Mouse (Mus musculus) lung, postnatal 36 days (tissue): Measurements from ENCODE around the gene Gamt.

Experiments
- DNase-seq: peaks from one replicate; pipeline ENCODE4 v3.0.0; 2022; ENCODE audit warnings: mixed read lengths

The Gamt gene

DNA sequence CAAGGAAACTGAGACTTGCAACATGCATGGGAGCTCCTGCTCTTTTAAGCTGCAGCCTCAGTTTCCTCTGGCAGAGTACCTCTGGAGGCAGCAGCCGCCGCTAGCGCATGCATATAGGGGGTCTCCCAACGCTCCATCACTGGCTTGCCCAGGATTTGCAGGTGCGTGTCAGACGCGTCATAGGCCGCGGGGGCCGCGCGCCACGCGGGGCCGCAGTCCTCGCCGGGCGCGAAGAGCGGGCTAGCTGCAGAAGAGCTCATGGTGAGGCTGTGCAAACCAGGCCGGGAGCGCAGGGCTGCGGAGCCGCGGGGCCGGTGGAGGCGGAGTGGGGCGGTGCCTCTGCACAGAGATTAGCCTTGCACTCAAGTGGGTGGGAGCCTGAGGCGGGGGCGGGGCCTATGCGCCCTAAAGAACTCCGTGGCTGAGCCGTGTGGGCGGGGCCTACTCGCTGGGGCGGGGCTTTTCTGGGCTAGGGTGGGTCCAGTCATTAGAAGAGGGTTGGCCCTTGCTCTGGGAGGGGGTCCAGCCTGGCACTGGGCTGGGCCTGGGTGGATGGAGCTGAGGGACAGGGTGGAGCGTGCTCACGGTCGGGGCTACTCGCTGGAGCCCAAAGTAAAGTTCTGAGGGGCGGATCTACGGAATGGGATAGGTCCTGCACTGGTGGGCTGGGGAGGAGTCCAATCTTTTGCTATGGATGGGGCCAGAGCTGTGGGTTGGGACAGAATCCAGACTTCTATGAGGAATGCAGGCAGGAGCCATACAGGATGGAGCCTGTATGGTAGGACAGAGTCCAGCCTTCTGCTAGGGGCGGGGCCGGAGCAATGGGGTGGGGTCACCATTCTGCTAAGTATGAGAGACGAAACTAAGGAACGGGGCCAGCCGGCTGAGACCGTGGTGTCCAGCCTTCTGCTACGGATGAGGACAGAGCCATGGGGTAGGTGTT, at the start of gene Gamt, which contains the start of gene Dazap1:
TSS of gene Gamt (minus strand) at position 371 of the 943 bp plus-strand sequence.
TSS of gene Dazap1 (plus strand) at position 845 of the 943 bp plus-strand sequence.
- peak; percentile 99 for DNase-seq

DNA sequence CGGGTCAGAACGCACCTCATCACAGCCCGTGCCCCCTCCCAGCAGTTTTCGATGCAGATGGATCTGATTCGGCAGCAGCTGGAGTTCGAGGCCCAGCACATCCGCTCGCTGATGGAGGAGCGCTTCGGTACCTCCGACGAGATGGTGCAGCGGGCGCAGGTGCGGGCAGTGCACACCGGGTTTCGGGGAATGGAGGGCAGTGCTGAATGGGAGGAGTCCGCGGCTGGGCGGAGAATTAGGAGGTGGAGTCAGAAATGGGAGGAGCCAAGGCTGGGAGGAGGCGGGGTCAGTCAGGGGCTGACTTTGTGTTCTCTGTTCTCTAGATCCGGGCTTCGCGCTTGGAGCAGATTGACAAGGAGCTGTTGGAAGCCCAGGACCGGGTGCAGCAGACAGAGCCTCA, 44.0 kb upstream of the Gamt start:
- peak; percentile 46 for DNase-seq

DNA sequence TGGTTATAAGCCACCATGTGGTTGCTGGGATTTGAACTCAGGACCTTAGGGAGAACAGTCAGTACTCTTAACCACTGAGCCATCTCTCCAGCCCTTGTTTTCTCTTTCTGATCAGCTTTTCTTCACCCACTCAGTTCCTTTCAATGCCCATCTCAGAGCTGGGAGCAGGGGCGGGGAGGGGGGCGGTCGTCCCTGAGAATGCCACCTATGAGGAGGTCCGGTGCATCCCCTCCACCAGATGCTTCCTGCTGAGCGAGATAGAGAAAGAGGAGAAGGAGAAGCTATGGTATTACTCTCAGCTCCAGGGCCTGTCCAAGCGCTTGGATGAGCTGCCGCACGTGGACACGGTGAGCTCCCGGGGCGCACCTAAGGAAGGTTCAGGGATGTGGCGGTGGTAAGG, 43.6 kb upstream of the Gamt start:
- no peak for DNase-seq

DNA sequence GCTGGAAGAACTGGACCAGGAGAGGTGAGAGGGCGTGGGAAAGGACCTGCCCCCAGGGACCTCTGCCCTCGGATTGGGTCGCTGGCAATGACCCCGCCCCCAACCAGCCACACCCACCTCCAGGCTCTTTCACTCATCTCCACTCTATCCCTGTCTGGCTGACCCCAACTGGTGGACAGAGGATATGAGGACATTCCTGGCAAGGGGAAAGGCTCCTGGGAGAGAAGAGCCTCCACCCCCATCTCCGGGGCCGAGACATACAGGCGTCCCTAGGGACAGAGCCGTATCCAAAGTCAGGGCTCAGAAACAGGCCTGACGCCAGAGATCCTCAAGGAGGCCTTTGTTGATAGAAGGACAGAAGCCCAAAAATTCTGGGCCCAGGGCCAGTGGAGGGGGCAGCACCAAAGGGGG, 41.7 kb upstream of the Gamt start:
- peak; percentile 84 for DNase-seq

DNA sequence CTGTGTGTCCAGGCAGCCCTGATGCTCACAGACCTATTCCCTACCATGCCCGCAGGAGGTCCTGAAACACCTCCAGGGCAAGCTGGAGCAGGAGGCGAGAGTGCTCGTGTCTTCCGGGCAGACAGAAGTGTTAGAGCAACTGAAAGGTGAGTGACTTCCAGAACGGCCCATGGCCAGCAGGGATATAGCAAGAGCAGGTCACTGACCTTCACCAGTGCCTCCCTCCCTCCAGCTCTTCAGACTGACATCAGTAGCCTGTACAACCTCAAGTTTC, 41.2 kb upstream of the Gamt start:
- DNase-seq = no peak

DNA sequence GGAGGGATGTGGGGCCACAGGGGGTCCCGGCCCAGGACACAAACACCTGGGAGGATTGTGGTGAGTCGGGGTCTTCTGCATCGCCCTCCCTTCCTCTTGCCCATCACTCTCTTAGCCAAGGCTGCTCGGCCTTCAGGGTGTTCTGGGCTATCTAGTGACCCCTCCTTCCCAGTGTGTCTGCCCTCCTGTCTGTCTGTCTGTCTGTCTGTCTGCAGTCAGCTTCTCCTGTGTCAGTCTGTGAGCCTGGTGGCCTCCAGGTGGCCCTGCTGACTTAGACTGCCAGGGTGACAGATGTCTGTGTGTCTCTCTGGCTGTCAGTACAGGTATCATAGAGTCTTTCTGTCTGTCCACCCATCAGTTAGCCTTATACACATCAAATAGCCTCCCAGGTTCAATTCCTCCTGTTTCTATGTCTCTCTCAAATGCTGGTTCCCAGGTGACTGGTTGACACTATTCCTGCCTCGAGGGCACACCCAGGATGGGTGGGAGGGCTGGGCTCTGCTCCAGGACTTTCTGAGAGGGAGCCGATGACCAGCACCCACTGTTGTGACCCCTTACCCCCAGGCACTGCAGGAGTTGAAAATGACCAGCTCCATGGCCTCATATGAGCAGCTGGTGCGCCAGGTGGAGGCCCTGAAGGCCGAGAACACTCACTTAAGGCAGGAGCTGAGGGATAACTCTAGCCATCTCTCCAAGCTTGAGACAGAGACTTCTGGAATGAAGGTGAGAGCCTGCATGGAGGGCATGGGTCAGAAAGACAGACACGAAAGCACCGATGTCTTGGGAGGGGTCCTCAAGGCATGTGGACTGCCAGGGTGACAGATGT, 40.7 kb upstream of the Gamt start:
- no peak for DNase-seq

DNA sequence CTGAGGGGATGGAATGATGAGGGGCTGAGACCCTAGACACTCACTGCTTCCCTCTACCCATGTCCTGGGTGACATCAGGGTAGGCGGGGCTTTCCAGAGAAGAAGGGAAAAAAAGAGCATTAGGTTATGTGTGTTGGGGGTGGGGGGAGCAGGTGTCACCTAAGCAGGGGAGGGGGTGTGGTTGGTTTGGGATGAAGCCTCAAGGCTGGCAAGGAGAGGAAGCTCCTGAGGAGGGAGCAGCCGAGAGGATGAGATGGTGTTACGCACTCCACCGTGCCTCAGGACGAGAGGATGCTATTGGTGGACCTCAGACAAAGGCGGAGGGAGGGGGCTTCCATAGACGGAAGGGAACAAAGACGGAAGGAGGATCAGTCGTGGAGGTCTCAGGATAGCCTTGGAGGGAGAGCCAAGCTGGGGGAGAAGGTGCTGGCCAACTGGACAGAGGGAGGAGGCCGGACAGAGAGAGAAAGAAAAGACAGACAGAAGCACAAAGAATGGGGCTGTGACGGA, 39.9 kb upstream of the Gamt start:
- DNase-seq = no peak

DNA sequence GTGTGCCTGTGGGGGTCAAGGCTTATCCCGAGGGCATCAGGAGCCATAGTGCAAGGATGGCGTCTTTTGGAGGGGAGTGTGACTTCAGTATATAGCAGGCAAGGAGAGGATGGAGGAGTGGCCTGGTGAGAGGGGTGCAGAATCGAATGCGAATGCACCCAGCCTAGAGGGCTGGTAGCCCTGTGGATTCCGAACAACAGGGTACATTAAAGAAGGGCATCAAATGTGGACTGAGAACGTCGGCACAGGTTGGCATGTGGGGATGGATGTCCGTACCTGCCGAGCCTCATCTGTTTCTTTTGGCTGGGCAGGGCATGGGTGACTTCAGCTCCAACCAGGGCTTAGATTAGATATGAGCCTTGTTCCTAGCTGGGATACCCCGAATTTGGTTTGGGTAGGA, 39.0 kb upstream of the Gamt start:
- no peak for DNase-seq

DNA sequence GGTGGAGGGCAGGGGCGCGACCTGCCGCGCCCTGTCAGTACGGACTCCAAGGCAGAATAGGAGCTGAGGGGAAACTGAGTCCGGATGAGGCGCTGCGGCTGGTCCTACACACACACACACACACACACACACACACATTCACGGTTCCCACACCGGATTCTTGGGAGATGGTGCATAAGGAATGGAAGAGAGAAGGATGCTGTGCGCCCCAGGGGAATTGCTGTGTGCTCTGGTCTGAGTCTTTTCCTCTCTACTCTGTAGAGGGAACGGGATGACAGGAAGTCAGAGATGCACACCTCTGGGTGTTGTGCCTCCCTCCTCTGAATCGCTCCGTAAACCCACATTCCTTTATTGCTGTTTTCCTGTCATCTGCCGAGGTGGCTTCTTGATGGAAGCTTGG, 38.5 kb upstream of the Gamt start:
- no peak for DNase-seq

DNA sequence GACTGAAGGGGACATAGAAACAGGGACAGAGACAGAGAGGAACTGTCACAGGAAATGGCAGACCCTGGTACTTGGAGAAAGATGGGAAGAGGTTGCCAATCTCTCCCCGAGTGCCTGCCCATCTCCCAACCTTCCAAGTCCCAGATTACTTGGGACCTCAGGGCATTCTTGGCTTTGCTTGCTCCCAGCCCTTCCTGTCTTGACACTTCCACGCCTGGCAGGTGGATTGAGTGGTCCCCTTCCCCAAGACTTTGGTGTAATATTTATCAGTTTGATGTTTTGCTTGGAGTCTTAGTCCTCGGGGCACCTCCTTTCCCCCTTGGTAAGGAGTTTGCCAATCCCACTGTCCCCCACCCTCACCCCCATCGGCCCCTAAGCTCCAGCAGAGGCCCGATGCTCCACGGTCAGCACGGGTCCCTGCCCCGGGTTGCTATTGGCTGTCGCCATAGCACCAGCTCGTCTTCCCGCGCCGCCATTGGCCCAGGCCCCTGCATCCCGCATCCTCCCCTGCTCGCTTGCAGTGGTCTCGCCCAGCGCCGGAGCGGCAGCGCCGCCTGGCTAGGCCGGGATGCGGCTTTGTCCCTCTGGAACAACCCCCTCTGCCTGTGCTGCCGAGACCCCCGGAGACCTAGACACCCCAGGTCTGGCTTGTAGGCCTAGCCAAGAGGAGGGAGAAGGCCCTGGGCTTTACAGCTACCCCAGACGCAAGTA, 37.9 kb upstream of the Gamt start:
- no peak for DNase-seq

DNA sequence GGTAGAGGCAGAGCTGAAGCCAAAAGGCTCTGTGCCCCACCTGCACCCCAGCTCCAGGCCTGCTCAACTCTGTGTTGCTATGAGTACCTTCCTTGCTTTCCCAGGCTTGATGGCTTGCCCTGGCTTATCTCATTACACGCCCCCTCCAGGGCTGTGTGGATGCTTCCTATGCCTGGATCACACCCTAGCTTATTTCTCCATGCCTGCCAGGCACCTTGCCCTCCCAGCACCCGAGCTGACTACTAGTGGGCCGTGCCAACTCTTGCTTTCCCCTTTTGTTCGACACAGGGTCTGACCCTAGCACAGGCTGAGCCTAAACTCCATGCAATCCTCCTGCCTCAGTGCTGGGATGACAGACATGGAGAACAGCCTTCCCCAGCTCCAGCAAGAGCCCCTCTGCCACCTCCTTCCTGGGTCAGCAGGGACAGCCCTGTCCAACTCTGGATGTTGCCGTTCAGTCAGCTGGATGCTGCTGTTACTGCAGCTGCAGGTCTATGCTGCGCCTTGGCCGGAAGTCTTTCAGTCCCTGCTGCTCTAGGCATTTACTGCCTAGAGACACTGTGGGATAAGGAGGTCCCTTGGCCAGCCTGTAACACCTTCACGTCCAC, 36.8 kb upstream of the Gamt start:
- DNase-seq = no peak

DNA sequence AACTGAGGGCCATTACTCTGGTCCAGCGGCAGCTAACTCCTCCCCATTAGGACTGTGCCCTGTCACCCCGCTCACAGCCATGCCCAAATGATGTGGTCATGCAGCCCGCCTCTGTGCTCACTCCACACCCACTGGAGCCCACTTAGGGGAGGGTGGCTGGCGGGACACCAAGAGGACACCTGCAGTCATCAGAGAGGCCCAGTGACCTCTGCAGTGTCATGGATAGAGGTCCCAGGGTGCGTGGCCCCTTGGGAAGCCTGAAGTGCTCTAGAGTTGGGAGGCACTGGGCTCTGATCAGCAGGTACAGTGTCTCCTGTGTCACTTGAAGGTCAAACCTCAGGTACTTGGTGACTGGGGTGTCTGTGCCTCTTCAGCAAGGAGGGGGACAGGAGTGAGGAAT, 36.0 kb upstream of the Gamt start:
- no peak for DNase-seq

DNA sequence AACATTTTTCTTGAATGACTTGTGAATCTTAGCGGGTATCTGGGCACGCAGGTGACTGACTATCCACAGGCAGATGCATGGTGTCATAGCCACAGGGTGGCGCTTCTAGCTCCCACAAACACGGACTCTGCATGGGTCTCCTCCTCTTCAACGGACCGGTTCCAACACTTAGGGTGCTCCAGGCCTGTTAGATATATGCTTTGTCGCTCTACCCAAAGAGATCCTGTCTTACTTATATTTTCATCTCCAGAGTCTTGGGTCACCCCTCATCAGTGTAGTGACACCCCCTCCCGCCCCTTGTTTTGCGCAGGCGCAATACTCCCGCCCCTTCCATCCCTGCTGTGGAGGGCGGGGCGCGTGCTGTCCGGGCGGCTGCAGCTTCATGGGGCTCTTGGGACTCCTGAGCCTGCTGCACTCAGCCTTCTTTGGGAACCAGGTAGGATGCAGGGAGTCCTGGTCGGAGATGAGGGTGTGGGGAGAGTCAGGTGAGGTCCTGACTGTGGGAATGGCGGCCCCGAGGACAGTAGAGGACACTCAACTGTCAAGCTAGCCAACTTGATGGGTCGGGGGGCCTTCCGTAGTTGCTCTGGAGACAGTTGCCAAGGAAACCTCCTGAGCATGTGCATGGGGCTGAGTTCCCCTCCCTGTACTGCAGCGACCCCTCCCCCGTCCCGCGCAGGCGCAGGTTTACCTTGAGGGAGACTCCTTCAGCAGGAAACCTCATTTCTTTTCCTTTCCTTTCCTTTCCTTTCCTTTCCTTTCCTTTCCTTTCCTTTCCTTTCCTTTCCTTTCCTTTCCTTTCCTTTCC, 35.0 kb upstream of the Gamt start, which contains the start of gene Apc2:
TSS of gene Apc2 (plus strand) at position 360 of the 808 bp plus-strand sequence.
- peak; percentile 88 for DNase-seq

DNA sequence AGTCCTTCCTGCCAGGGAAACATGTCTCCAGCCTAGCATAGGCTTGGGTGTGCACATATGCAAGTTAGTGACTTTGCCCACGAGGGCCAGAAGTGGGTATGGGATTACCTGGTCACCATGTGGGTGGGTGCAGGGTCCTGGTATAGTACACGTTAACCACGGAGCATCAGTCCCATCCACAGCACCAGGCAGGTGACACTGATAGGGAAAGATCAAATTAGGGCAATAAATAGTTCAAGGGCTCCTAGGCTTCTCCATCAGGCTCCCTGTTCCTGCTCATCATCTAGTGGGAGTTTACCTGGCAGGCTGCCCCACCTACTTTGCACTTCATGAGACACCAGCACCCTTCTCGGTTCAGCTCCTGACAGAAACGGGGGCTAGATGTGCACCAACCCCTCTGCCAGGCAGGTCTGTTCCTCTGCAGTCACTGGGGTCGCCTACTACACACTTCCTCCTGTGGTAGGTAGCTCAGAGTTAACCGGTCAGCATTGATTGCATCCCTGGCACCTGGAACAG, 34.0 kb upstream of the Gamt start:
- no peak for DNase-seq

DNA sequence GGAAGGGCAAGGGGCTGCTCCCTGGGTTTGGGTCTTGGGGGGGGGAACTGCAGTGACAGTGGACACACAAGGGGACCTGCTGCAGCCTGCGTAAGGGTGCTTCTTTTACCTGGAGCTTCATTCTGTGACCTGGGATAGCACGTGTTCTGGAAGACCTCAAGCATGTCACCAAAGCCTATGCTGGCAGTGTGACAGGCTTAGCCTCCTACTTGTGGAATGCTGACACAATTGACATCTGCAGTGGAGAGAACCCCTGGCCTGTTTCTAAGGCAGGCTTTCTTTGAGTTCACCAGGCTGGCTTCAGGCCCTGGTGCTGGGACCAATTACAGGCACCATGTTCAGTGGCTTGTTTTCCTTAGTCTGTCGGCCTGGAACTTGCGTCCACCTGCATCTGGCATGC, 33.5 kb upstream of the Gamt start:
- DNase-seq = no peak

DNA sequence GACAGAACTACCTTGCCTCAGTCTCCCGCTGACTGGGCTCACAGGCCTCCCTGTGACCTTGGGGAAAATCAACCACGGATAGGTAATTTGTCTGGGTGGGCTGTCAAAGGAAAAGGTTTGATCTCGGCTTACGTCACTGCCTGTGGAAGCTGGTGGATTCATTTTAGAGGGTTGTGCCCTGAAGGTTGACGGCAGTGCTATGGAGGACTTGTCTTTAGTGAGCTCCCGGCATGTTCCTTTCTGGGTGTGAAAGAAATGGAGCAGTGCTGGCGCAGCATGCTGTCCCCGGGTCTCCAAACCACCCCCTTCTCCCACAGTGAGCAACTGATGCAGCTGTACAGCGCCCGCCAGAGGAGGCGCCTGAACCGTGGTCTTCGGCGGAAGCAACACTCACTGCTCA, 32.5 kb upstream of the Gamt start:
- no peak for DNase-seq

DNA sequence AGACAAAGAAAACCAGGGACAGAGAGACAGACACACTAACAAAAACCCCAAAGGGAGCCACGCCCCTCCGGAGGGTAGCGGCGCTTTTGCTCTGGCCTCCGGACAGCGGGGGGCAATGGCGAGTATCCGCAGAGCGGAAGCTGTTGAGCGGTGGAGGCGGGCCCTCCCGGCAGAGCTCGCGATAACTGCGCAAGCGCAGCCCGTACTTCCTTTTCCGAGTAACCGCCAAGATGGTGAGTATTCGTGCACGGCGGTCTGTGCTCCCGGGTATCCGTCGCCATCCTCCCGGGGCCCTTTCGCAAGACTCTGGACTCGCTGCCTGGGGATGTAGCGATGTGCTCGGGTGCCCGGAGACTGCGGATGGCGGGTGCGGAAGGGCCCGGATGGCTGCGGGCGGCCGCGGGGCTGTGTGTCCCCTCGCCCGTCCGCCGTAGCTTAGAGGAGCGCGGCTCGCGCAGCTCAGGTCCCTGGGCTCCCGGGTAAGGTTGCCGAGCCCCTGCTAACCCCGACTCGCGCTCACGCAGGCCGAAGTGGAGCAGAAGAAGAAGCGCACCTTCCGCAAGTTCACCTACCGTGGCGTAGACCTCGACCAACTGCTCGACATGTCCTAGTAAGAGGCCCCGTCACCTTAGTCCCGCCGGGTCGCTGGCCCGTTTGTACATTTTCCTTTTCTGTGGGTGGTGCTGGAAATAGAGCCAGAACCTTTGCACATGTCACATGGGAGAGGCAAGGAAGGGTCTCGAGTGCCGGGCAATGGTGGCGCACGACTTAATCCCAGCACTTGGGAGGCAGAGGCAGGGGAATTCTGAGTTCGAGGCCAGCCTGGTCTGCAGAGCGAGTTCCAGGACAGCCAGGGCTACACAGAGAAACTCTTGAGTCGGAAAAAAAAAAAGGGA, 31.7 kb upstream of the Gamt start, which contains the start of gene Rps15:
TSS of gene Rps15 (plus strand) at position 203 of the 896 bp plus-strand sequence.
- DNase-seq = peak; percentile 97

DNA sequence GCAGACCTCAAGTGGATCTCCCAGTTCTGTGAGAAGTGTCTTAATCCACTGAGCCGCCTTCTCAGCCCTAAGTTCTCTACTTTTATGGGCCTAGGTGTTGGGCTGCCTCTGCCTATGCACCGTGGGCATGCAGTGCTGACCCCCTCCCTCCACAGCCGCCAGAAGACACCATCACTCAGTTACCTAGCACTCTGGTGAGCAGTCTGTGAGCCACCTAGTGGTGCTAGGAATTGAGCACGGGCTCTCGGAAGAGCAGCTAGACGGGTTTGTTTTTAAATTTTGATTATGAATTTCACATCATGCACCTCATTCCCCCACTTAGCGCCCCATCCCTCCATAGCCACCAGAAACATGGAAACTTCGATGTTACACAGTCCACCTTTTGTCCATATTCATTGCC, 27.8 kb upstream of the Gamt start:
- no peak for DNase-seq

DNA sequence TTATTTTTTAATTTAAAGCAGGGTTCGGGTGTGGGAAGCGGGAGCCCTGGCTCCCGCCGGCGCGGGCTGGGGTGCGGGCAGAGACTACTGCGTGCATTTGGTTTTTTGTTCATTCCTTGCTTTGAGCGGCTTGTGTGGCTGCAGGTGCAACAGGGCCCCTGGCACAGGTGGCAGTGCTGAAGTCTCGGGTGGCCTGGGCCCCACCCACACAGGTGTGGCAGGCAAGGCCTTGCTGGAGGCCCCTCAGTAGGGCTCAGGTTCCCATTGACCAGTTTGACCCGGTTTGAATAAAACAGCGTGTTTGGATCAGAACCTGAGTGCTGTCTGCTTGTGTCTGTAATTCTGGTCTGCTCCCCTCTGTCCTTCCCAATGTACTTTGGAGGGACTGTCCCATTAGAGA, 27.3 kb upstream of the Gamt start:
- DNase-seq = no peak
